Mouse (Mus musculus) Muller cell, postnatal 12 days (primary cell): Measurements from ENCODE around the gene Cavin3.
"Not testable (repeated sequence)": the region's sequence is repeated elsewhere in the genome, so short reads cannot be mapped to it uniquely, and the experiment has no call there.

ENCODE experiments used
- DNase-seq: peaks from one replicate; pipeline ENCODE4 v3.0.0-alpha.2; 2015; ENCODE audit errors: inconsistent ontology term

Cavin3 gene

GRCm38 (mm10) chr7:105480561-105481504 lies 1.3 kb downstream of the Cavin3 start:
- peak; percentile 82 for DNase-seq

- DNase-seq, result peak; percentile 82
These were observed 2.0 kb downstream of the Cavin3 start for GRCm38 (mm10) chr7:105480081-105480480.

GRCm38 (mm10) chr7:105479232-105479631 lies 2.9 kb downstream of the Cavin3 start:
- DNase-seq, result no peak

- no peak for DNase-seq
These were observed 3.8 kb downstream of the Cavin3 start for GRCm38 (mm10) chr7:105478344-105478743.

- peak; percentile 72 for DNase-seq
These were observed 4.3 kb downstream of the Cavin3 start for GRCm38 (mm10) chr7:105477841-105478240.

- peak; percentile 88 for DNase-seq
These were observed 4.7 kb downstream of the Cavin3 start for GRCm38 (mm10) chr7:105477433-105477700.

GRCm38 (mm10) chr7:105476683-105477432 lies 5.2 kb downstream of the Cavin3 start:
- no peak for DNase-seq

- DNase-seq, result no peak
These were observed 6.6 kb downstream of the Cavin3 start for GRCm38 (mm10) chr7:105475396-105475949.

GRCm38 (mm10) chr7:105474771-105475315 lies 7.3 kb downstream of the Cavin3 start:
- DNase-seq, result no peak

- DNase-seq, result no peak
These were observed 9.5 kb downstream of the Cavin3 start for GRCm38 (mm10) chr7:105472607-105473006.

- peak; percentile 29 for DNase-seq
These were observed 16.6 kb downstream of the Cavin3 start for GRCm38 (mm10) chr7:105465505-105465904.

GRCm38 (mm10) chr7:105458546-105458945 lies 23.6 kb downstream of the Cavin3 start:
- DNase-seq, result peak; percentile 25

GRCm38 (mm10) chr7:105453345-105453744 lies 28.8 kb downstream of the Cavin3 start:
- DNase-seq, result not testable (repeated sequence)

- no peak for DNase-seq
These were observed 37.0 kb downstream of the Cavin3 start for GRCm38 (mm10) chr7:105445076-105445475.

- DNase-seq, result no peak
These were observed 40.7 kb downstream of the Cavin3 start for GRCm38 (mm10) chr7:105441426-105441825.

- DNase-seq, result no peak
These were observed 43.9 kb downstream of the Cavin3 start for GRCm38 (mm10) chr7:105437979-105438772.

GRCm38 (mm10) chr7:105434798-105435197 lies 47.3 kb downstream of the Cavin3 start:
- DNase-seq, result no peak

- no peak for DNase-seq
These were observed 48.2 kb downstream of the Cavin3 start for GRCm38 (mm10) chr7:105433859-105434258.

GRCm38 (mm10) chr7:105432058-105432457 lies 50.0 kb downstream of the Cavin3 start:
- DNase-seq, result no peak
